In the genomic region with DNA sequence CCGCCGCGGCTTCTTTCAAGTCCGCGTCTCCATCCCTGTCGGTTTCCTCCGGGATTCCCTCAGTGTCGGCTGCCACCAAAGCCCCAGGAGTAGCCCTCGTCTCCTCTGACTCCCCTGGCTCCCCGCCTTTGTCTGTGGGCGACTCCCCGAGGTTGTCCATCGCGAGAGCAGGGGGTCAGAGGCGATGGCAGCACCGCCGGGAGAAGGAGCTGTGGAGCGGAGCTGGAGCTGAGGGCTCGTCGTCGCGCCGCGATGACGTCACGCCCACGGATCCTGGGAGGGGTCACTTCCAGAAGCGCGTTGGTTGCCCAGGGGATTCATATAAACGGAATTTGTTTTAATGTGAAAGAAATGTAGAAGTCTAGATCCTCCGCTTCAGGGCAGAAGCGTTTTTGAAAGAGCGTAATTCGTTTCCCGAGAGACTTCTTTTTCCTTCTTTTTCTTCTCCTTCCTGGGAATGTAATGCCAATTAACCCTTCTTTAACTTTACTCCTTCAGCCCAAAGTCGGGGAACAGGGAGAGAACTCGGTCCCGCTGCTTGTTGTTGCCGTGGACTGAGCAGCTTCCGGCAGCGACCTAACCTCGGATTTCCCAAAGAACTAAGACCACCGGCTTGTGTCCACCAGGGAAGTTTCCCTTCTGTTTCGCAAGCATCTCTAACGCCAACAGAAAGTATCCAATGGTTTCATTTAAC, we compare ENCODE assay signal across 8 mouse cellular contexts. TPM values are rescaled to one million over a fixed set of nuclear protein-coding genes. Genes with fewer than 3 reads are reported as not detected.
DNase-seq lines count a peak whose midpoint lies in the region; ATAC-seq and TF ChIP-seq lines count a peak whose summit lies in the region.

No protein-coding gene starts in this region.

- peaks cover 6% of the 10 kb centered on the region for H3K36me3 ChIP-seq in ES-Bruce4 (ENCODE audit: control insufficient read depth, insufficient read depth, low read length, poor library complexity, severe bottlenecking)
- H3K36me3 ChIP-seq in forebrain, embryonic 15.5 days, result peaks cover 18% of the 10 kb centered on the region

- no peaks in the 10 kb centered on the region for H3K27me3 ChIP-seq in ES-Bruce4 (ENCODE audit: control insufficient read depth, insufficient read depth, low read length, poor library complexity, severe bottlenecking)
- H3K27me3 ChIP-seq in forebrain, embryonic 15.5 days, result no peaks in the 10 kb centered on the region

- peak; percentile 91 for DNase-seq in cerebellum, adult 11 months
- peak; percentile 85 for DNase-seq in heart, postnatal 25 days (ENCODE audit: low spot score)
- peak; percentile 93 to 97 for DNase-seq in layer of hippocampus, adult 18-20 months (ENCODE audit: low spot score in 2 of 2)
- peak; percentile 94 for DNase-seq in lung, adult 2 months
- peak; percentile 77 to 81 for DNase-seq in thymus, adult 18-20 months

- H3K9ac ChIP-seq in ES-Bruce4 (ENCODE audit: low read depth, poor library complexity, severe bottlenecking), result peak overlapping the region; percentile 78
- H3K9ac ChIP-seq in forebrain, embryonic 15.5 days (replicated peaks), result peak overlapping the region; percentile 91

- TF ChIP-seq CTCF in ES-Bruce4 (IDR thresholded peaks at IDR 0.05; ENCODE audit: low read depth, low read length), result peak; percentile 0
- peak; percentile 30; the same call in 1 of the 2 replicates for TF ChIP-seq CTCF in lung, adult 2 months (IDR thresholded peaks at IDR 0.05; ENCODE audit: insufficient read depth, low read length)

- WGBS in forebrain, embryonic 15.5 days, result under 1% methylated on average over 45 of the region's 45 CpGs
- under 1% methylated on average over 45 of the region's 45 CpGs for WGBS in lung, adult 2 months

- H3K9me3 ChIP-seq in ES-Bruce4 (replicated peaks; ENCODE audit: control insufficient read depth, insufficient read depth, low read length, poor library complexity, severe bottlenecking), result no peaks in the 10 kb centered on the region
- H3K9me3 ChIP-seq in forebrain, embryonic 15.5 days, result no peaks in the 10 kb centered on the region

- TF ChIP-seq POLR2A in ES-Bruce4 (IDR thresholded peaks at IDR 0.05; ENCODE audit: insufficient read depth, low read length), result no peak
- TF ChIP-seq POLR2A in lung, adult 2 months (IDR thresholded peaks at IDR 0.05; ENCODE audit: borderline replicate concordance, extremely low read depth, low read depth, low read length), result peak; percentile 74; the same call in 1 of the 2 replicates

- H3K4me3 ChIP-seq in ES-Bruce4 (ENCODE audit: low read depth, low read length), result peak overlapping the region; percentile 96
- peak overlapping the region; percentile 98 for H3K4me3 ChIP-seq in forebrain, embryonic 15.5 days
- H3K4me3 ChIP-seq in lung, adult 2 months (replicated peaks; ENCODE audit: extremely low read depth, low read depth, low read length), result peak overlapping the region; percentile 83

- H3K27ac ChIP-seq in ES-Bruce4 (ENCODE audit: insufficient read depth, low read length), result no peak overlapping the region
- peak overlapping the region; percentile 77 for H3K27ac ChIP-seq in forebrain, embryonic 15.5 days (replicated peaks)

- ATAC-seq in forebrain, embryonic 15.5 days (replicated peaks), result no peak; the same call in 1 of the 2 replicates
- ATAC-seq in neutrophil, adult 5-6 weeks (ENCODE audit: extremely low read depth, insufficient number of reproducible peaks, low FRiP score, poor library complexity, severe bottlenecking), result peak; percentile 40

- intact Hi-C loops in heart, postnatal 25 days (cut with DNase I), result loop anchor here (1.0 to 5.0 kb wide), 5 partner anchors 65 to 255 kb away; no protein-coding TSS in a partner anchor

- H3K4me1 ChIP-seq in ES-Bruce4 (ENCODE audit: control insufficient read depth, insufficient read depth, low read length), result no peaks in the 10 kb centered on the region
- H3K4me1 ChIP-seq in forebrain, embryonic 15.5 days, result peaks cover 44% of the 10 kb centered on the region
- H3K4me1 ChIP-seq in lung, adult 2 months (ENCODE audit: control insufficient read depth, insufficient read depth, low read length), result peaks cover 11% of the 10 kb centered on the region

- TF ChIP-seq EP300 in ES-Bruce4 (IDR thresholded peaks at IDR 0.05; ENCODE audit: insufficient read depth, low read depth, low read length), result no peak; the same call in 1 of the 2 replicates

- peak overlapping the region; percentile 93 for H3K4me2 ChIP-seq in forebrain, embryonic 15.5 days (replicated peaks)

RNA-seq across cellular contexts. Expression of gene Anks1, which starts 1.4 kb away (rescaled TPM):
- 20.9 and 23.7 TPM in 2 replicates for polyA plus RNA-seq in ES-Bruce4 (2011; ENCODE audit: insufficient read depth, insufficient read length, low read depth, missing spikeins)
- 35.3 and 38.6 TPM in 2 replicates for polyA plus RNA-seq in forebrain, embryonic 15.5 days (2015; fragmentation: Nextera tagmentation; extraction: Ambion mirVana)
- 10 to 100 TPM; 56.8 to 61.6 TPM for total RNA-seq in heart, postnatal 25 days (2021)
- total RNA-seq in layer of hippocampus, adult 18-20 months (2021), result 10 to 100 TPM; 37.2 to 41.4 TPM
- polyA plus RNA-seq in lung, adult 2 months (2012; rRNA removed), result 89.4 and 97.9 TPM in 2 replicates
- total RNA-seq in neutrophil, adult 5-6 weeks (2017), result 30.6 and 31.7 TPM in 2 replicates

RNA-seq across cellular contexts. Expression of gene Taf11, which starts 2.0 kb away (rescaled TPM):
- 37.5 and 40.6 TPM in 2 replicates for polyA plus RNA-seq in ES-Bruce4 (2011; ENCODE audit: insufficient read depth, insufficient read length, low read depth, missing spikeins)
- polyA plus RNA-seq in forebrain, embryonic 15.5 days (2015; fragmentation: Nextera tagmentation; extraction: Ambion mirVana), result 71.7 and 73.2 TPM in 2 replicates
- 10 to 100 TPM; 21.3 to 22.5 TPM for total RNA-seq in heart, postnatal 25 days (2021)
- 10 to 100 TPM; 38.7 to 41.5 TPM for total RNA-seq in layer of hippocampus, adult 18-20 months (2021)
- 8.3 and 11.5 TPM in 2 replicates for polyA plus RNA-seq in lung, adult 2 months (2012; rRNA removed)
- 20.4 and 52.5 TPM in 2 replicates for total RNA-seq in neutrophil, adult 5-6 weeks (2017)

RNA-seq across cellular contexts. Expression of gene Uhrf1bp1, which starts 51.4 kb away (rescaled TPM):
- polyA plus RNA-seq in ES-Bruce4 (2011; ENCODE audit: insufficient read depth, insufficient read length, low read depth, missing spikeins), result 18.4 and 22.3 TPM in 2 replicates
- polyA plus RNA-seq in forebrain, embryonic 15.5 days (2015; fragmentation: Nextera tagmentation; extraction: Ambion mirVana), result 5.2 and 5.3 TPM in 2 replicates
- total RNA-seq in heart, postnatal 25 days (2021), result 10 to 100 TPM; 14.0 to 14.8 TPM
- total RNA-seq in layer of hippocampus, adult 18-20 months (2021), result 10 to 100 TPM; 13.7 to 14.5 TPM
- polyA plus RNA-seq in lung, adult 2 months (2012; rRNA removed), result 8.4 and 8.5 TPM in 2 replicates
- 1.4 and 1.6 TPM in 2 replicates for total RNA-seq in neutrophil, adult 5-6 weeks (2017)
